Mouse (Mus musculus) activated CD4-positive, CD25-positive, alpha-beta regulatory T cell, adult 4 months (primary cell): ENCODE results near the gene Slc6a21. TPM values are rescaled to one million over a fixed set of nuclear protein-coding genes. Genes with fewer than 3 reads are reported as not detected.

Experiments used
- ATAC-seq: one replicate; pipeline ENCODE4 v1.8.0; 2017
- polyA plus RNA-seq, 2 experiments: library from polyadenylated mRNA; unstranded; fragments of 100-300 nt; shearing (Covaris generic); gene quantifications; one replicate each; pipeline ENCODE4 v1.2.1; 2017

Gene Slc6a21
- polyA plus RNA-seq, 2 experiments from 2014 or later, result not detected

- no peak for ATAC-seq
These were observed 39.2 kb downstream of the Slc6a21 start for GRCm38 (mm10) chr7:45316536-45316935.

- ATAC-seq, result no peak
These were observed 44.9 kb downstream of the Slc6a21 start for GRCm38 (mm10) chr7:45322245-45322644.

DNA sequence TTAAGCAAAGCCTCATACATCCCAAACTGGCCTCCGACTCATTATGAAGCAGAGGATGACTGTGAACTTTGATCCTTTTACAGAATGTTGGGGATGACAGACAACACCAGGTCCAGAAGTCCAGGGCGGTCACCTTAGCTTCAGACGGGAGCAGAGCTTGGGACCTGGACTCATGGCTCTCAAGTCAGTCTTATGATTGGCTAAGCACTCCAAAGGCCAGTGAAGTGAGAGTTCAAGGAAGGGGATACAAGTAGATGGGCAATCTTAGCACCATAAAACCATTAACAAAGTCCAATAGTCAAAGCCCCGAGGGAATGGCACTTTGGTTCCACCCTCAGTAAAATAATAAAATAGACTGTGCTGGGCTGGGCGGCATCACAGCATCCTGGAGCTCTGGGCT, 45.8 kb downstream of the Slc6a21 start:
- ATAC-seq, result no peak

DNA sequence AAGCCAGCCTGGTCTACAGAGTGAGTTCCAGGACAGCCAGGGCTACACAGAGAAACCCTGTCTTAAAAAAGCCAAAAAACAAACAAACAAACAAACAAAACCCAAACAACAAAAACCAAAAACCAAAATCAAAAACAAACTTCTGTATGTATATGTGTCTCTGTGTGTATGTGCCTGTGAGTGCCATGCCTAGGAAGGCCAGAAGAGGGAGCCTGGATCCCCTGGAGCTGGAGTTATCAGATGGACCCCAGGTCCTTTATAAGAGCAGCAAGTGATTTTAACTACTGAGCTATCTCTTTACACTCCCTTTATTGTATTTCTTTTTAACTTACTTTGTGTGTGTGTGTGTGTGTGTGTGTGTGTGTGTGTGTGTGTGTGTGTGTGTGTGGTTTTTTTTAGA, 48.5 kb downstream of the Slc6a21 start:
- ATAC-seq, result no peak

DNA sequence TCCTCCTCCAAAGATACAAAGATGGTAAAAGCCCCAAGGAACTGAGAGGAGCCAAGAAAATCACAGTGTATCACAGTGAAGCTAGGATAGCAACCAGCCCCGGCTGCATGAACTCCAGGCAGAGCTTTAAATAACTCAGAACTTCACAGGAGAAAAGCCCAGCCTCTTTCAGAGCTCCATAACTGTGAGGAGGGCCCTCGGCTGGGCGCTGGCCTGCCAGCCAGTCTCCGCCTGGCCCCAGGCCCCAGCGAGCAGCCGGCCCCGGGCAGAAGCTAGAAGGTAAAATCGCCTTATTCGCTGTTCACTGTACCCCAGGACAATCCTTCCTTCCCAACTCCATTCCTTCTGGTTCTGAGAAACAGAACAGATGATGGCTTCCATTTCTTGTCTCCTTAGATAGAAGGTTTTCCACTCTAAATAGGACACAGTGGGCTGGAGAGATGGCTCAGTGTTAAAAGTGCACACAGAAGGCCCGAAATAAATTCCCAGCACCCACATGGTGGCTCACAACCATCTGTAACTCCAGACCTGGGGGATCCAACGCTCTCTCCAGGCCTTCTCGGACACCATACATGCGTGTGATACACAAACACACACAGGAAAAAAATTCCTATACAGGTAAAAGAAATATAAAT, 51.6 kb downstream of the Slc6a21 start:
- no peak for ATAC-seq

- no peak for ATAC-seq
These were observed 54.2 kb downstream of the Slc6a21 start for GRCm38 (mm10) chr7:45331502-45331901.

GRCm38 (mm10) chr7:45332685-45333425, 55.5 kb downstream of the Slc6a21 start:
- ATAC-seq, result peak; percentile 14

GRCm38 (mm10) chr7:45333431-45333982, 56.2 kb downstream of the Slc6a21 start, which contains the start of gene Trpm4:
Gene Trpm4, minus strand, starts transcription at chr7:45333780.
- ATAC-seq, result peak; percentile 88

DNA sequence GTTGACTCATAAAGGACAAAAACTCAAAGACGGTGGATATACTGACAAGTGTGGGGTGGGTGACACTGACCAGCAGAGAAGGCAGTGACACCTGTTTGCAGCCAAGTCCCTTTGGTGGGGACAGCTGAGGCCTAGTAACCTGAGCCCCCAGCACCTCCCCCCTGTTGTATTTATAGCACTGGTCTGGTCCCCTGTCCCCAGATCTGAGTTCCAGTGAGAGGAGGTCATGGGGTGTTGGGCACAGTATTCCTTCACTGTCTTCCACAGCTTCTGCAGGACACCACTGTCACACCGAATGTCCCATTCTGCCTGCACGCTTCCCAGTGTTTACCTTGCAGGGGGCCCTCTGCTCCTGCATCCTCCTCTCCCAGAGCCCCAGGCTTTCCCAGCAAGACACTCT, 57.3 kb downstream of the Slc6a21 start:
- no peak for ATAC-seq

DNA sequence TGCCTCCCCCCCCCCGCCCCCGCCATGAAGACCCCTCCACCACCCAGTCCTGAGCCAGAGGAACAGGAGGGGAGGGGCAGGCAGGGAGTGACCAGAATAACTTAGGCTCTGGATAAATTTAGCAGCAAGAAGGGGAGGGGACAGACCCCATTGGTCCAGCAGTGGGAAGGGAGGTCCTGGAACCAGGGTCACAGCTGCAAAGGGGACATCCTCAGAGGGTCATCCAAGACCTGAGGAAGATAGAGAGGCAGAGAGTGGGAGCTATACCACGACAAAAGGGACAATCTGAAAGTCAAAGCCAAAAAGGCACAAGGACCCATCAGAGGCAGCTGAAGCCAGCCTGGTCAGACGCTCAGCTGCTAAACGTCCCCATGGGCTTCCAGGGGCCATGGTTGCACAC, 57.7 kb downstream of the Slc6a21 start, which contains the start of gene Hrc:
Gene Hrc, plus strand, starts transcription at position 235 of the 400 bp plus-strand sequence.
- ATAC-seq, result no peak

GRCm38 (mm10) chr7:45336319-45336718, 59.0 kb downstream of the Slc6a21 start:
- ATAC-seq, result no peak

- no peak for ATAC-seq
These were observed 60.2 kb downstream of the Slc6a21 start for GRCm38 (mm10) chr7:45337469-45337868.

DNA sequence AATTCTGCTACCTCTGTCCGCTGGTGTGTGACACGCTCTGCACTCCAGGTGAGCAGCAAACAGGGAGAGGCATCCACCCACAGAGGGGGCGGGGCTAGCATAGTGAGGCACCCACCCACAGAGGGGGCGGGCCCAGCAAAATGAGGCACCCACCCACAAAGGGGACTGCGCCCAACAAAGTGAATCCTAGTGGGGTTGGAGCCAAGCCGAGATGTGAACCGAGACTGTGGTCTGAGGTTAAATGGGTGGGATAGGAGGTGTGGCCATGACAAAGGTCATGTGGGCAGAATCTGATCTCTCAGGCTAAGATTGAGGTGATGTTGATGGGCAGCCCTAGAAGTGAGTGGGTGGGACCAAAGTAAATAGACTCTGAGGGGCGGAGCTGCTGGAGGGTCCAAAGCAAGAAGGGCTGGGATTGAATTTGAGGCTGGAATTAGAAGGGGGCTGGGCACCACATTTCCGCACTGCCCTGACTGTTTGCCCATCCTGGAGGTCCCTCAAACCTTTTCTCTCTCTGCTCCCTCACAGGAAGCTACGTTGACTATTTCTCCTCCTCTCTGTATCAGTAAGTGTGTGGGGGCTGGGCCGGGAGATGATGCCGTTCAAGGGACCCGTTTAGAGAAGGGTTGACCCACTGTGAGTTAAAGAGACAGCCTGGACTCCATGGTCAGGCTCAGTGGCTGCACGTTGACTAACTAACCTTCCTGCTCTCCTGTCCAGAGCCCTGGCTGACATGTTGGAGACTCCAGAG, 61.0 kb downstream of the Slc6a21 start:
- ATAC-seq, result no peak

Other genes with a start within 250 kb of the Slc6a21 start
- gene Prr12, start 224.6 kb upstream of the Slc6a21 start, polyA plus RNA-seq, result 10 to 100 TPM in 1 of 2 experiments, 1 to 10 TPM in 1; 9.5 to 11.4 TPM
- gene Nosip, start 215.1 kb upstream of the Slc6a21 start, polyA plus RNA-seq, result 100 to 1,000 TPM; 143 to 161 TPM
- gene Prrg2, start 214.8 kb upstream of the Slc6a21 start, polyA plus RNA-seq, result 1 to 10 TPM in 1 of 2 experiments, under 1 TPM in 1; 0.41 to 1.2 TPM
- gene Rcn3, start 185.3 kb upstream of the Slc6a21 start, polyA plus RNA-seq, result 1 to 10 TPM; 4.7 to 5.4 TPM
- 1 to 10 TPM in 1 of 2 experiments, under 1 TPM in 1; 0.78 to 1.1 TPM for gene Fcgrt, start 173.7 kb upstream of the Slc6a21 start, polyA plus RNA-seq
- gene Rps11, start 153.1 kb upstream of the Slc6a21 start, polyA plus RNA-seq, result 1,000 to 10,000 TPM; 4,562 to 5,652 TPM
- 1,000 to 10,000 TPM; 7,090 to 8,122 TPM for gene Rpl13a, start 148.8 kb upstream of the Slc6a21 start, polyA plus RNA-seq
- not detected for gene Gm45713, start 141.3 kb upstream of the Slc6a21 start, polyA plus RNA-seq
- 100 to 1,000 TPM; 118 to 125 TPM for gene Flt3l, start 141.1 kb upstream of the Slc6a21 start, polyA plus RNA-seq
- 10 to 100 TPM; 44.4 to 53.0 TPM for gene Pih1d1, start 123.2 kb upstream of the Slc6a21 start, polyA plus RNA-seq
- gene Aldh16a1, start 122.9 kb upstream of the Slc6a21 start, polyA plus RNA-seq, result 10 to 100 TPM; 21.4 to 27.4 TPM
- not detected for gene Slc17a7, start 113.6 kb upstream of the Slc6a21 start, polyA plus RNA-seq
- gene Gfy, start 97.9 kb upstream of the Slc6a21 start, polyA plus RNA-seq, result not detected
- not detected for gene Pth2, start 96.5 kb upstream of the Slc6a21 start, polyA plus RNA-seq
- gene Ccdc155, start 72.6 kb upstream of the Slc6a21 start, polyA plus RNA-seq, result under 1 TPM; 0.24 to 0.34 TPM
- 10 to 100 TPM; 20.6 to 24.7 TPM for gene Dkkl1, start 65.4 kb upstream of the Slc6a21 start, polyA plus RNA-seq
- 1 to 10 TPM; 1.5 to 2.8 TPM for gene Tead2, start 61.8 kb upstream of the Slc6a21 start, polyA plus RNA-seq
- 100 to 1,000 TPM; 420 to 495 TPM for gene Cd37, start 38.4 kb upstream of the Slc6a21 start, polyA plus RNA-seq
- gene Slc6a16, start 36.4 kb upstream of the Slc6a21 start, polyA plus RNA-seq, result not detected
- 10 to 100 TPM; 21.7 to 27.8 TPM for gene Trpm4, start 56.3 kb downstream of the Slc6a21 start, polyA plus RNA-seq
- gene Hrc, start 57.8 kb downstream of the Slc6a21 start, polyA plus RNA-seq, result not detected
- gene Ppfia3, start 89.5 kb downstream of the Slc6a21 start, polyA plus RNA-seq, result not detected
- not detected for gene Lin7b, start 93.1 kb downstream of the Slc6a21 start, polyA plus RNA-seq
- gene Snrnp70, start 118.2 kb downstream of the Slc6a21 start, polyA plus RNA-seq, result 100 to 1,000 TPM in 1 of 2 experiments, 10 to 100 TPM in 1; 68.1 to 108 TPM
- not detected for gene Kcna7, start 128.1 kb downstream of the Slc6a21 start, polyA plus RNA-seq
- not detected for gene Ntf5, start 136.2 kb downstream of the Slc6a21 start, polyA plus RNA-seq
- gene Lhb, start 143.3 kb downstream of the Slc6a21 start, polyA plus RNA-seq, result not detected
- 1 to 10 TPM; 9.3 to 9.8 TPM for gene Gys1, start 157.3 kb downstream of the Slc6a21 start, polyA plus RNA-seq
- 10 to 100 TPM; 47.4 to 51.2 TPM for gene Ruvbl2, start 160.6 kb downstream of the Slc6a21 start, polyA plus RNA-seq
- 1,000 to 10,000 TPM; 1,527 to 1,850 TPM for gene Ftl1, start 182.4 kb downstream of the Slc6a21 start, polyA plus RNA-seq
- gene Bax, start 189.4 kb downstream of the Slc6a21 start, polyA plus RNA-seq, result 100 to 1,000 TPM in 1 of 2 experiments, 10 to 100 TPM in 1; 94.5 to 202 TPM
- gene Tulp2, start 204.4 kb downstream of the Slc6a21 start, polyA plus RNA-seq, result under 1 TPM in 1 of 2 experiments, not detected in 1; 0.44 TPM
- gene Gm45808, start 209.3 kb downstream of the Slc6a21 start, polyA plus RNA-seq, result not detected
- gene Dhdh, start 211.3 kb downstream of the Slc6a21 start, polyA plus RNA-seq, result 1 to 10 TPM in 1 of 2 experiments, under 1 TPM in 1; 0.61 to 1.3 TPM
- 100 to 1,000 TPM; 103 to 130 TPM for gene Nucb1, start 232.9 kb downstream of the Slc6a21 start, polyA plus RNA-seq
- gene Ppp1r15a, start 248.8 kb downstream of the Slc6a21 start, polyA plus RNA-seq, result 10 to 100 TPM; 27.5 to 33.4 TPM
- under 1 TPM in 1 of 2 experiments, not detected in 1; 0.79 TPM for gene Plekha4, start 248.8 kb downstream of the Slc6a21 start, polyA plus RNA-seq